Mouse (Mus musculus) mouse trophoblast stem cell (cell line): Measurements from ENCODE around the gene Cd200r3.

Experiments used
- in situ Hi-C, 2 experiments: fragments of 300-500 bp; cut with MseI, MboI; formaldehyde crosslinking; loops; 2 replicates in 1 of 2; 3 replicates in 1 of 2; pipeline ENCODE4 v1.15.1; 2025

The Cd200r3 gene

GRCm38 (mm10) chr16:44988667-44989357 is 45.3 kb downstream of the Cd200r3 start:
- in situ Hi-C loops, result no loop called here

DNA sequence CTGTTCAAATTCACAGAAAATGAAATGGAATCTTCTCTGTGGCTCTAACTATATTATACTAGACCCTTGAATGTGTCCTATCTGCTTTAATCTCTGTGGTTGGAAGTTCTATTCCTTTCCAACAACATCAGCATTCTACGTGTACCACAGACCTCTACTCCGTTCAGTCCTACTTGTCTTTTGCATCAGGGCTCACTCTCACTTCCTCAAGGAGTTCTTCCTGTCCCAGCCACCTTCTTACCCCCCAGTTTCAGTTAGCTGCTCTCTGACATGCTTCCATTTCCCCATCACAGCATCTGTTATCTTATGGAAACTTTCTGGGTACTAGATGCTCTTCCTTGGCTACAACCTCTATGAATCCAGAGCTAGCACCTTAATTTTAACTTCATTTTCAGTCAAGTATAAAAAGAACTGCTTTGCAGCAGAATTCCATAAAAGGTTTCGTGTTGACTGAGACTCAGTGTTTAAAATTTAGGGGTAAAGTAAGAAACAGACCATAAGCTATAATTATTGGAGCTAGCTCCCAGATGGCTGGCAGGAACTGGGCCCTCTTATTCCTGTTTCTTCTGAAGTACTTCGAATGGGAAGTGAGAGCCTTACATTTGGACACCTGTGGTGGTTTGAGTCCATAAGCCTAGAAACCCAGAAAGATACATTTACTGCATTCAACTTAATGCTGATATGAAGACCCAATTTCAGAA is 50.0 kb downstream of the Cd200r3 start:
- in situ Hi-C loops, result no loop called here

DNA sequence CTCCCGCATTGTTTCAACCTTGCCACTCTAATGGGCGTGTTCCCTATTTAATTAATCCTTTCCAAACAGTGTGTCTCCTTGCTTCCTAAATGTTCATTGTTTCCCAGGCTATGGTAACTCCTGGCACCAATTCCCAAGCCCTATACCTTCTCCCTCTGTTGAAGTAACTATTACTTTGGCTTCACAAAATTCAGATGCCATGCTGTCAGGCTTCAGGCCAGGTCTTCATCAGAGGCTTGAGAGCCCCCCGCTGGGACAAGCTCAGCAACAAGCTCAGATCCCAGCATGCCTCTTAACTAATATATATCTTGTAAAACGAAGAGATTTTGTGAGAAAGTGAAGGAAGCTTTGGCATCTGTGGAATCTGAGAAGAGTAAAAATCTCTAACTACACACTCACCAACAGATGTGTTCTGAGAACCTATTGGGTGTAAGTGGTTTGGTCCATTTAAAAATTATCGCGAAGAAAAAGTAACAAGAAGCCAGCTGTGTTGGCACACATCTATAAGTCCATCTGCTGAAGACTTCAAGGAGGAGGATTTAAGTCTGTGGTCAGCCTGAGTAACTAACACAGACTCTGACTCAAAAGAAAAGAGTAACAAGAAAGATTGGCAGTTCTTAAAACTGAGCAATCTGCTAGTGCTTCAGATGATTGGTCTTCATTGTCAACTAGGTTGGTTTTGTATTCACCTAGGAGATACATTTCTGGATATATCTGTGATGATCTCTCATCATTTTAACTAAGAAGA is 50.9 kb downstream of the Cd200r3 start:
- in situ Hi-C loops, result no loop called here

DNA sequence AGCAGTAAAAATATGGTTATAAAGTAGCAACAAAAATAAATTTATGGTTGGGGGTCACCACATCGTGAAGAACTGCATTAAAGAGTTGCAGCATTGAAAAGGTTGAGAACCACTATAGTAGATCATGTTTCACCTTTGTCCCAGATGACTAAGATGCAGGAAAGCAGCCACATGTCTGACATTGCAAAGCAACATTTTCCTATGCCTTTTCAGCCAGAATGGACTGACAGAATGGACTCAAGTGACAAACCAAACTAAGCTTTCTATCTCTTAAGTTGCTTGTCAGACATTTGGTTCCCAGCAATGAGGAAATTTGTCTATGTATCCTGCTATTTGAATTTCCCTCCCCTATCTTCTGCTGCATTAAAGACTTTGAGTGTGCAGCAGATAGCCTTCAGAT is 51.6 kb downstream of the Cd200r3 start:
- in situ Hi-C loops, result no loop called here

DNA sequence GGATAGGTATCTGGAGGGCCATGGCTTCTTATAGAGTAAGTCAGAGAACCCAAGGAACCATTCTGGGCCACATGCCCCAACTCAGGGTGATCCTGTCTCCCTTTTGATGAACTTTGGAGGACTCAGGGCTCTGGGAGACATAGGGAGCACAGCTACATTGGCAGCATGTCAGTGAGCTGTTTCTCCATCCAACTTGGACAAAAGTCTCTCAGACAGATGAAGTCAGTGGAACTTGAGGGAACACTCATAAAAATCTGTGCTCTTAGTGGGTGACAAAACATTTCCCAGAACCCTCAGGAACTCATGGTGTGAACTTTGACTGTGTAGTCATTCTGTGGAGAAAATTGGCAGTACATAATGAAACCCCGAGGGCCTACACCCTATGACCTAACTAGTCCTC is 53.2 kb downstream of the Cd200r3 start:
- in situ Hi-C loops, result no loop called here

DNA sequence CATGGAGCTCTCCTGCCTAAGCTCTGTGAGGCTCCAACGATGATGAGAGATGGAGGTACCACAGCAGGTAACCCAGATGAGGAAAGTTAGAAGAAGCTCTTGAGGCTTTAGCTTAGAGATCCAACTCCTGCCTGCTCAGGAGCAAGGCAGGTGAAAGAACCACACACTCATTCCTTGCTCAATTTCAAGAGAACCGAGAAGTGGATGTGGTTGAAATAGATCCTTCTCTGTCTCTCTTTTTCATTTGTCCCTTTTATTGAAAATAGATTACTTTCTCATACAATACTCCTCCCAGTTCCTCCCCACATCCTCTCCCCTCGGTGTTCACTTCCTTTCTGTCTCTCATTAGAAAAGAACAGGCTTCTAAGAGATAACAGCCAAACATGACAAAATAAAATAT is 56.1 kb downstream of the Cd200r3 start:
- in situ Hi-C loops, result no loop called here

DNA sequence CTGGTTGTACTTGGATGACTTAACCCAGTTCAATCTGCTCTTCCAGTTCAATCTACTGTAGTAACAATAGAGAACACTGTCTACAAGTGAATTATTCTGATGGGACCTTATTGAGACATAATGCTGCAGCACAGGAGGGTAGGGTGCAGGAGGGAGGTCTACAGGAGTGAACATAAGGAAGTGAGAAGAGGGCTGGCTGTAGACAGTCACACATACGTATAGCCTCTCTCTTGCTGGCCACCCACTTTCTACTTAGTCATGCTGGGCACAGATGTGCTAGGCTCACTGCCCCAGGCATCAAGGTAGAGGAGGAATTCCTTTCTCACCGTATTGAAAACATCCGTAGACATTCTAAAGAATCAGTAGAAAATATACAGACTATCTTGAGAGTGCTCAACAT is 61.0 kb downstream of the Cd200r3 start:
- in situ Hi-C loops, result no loop called here

DNA sequence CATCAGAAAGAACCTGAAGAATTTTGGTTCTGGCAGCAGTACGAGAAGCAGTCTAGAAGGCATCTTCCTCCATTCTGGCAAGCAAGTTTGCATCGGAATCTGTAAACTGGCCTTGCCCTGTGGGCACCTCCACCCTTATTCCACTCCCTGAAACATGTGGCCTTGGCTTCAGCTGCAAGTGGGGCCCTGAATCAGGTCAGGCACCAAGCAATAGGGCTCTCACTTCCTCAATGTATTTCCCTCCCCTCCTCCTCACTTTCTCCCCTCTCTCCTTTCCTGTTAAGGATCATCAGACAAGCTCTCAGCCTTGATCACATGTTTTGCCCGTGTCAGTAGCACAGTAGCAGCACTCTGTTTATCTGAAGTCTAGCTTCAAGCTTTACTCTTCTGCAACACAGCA is 61.8 kb downstream of the Cd200r3 start:
- in situ Hi-C loops, result no loop called here

DNA sequence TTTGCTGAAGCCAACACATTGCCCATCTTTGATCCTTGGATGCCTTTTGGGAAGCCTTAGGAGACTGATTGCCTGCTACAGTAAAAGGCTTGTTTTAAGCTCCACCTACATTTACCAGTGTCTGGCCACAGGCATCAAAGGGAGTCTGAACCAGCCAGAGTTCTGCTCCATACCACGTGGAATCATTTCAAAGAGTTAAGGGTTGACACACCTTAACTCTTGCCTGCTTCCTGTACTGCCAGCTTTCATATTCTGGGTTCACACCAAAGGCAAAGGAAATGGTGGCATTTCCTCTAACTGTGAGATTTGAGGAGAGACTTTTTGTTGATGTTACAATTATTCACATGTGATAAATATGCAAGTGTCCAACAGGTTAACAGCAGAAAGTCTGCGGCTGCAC is 63.5 kb downstream of the Cd200r3 start:
- in situ Hi-C loops, result no loop called here

- in situ Hi-C loops, result no loop called here
Measured at GRCm38 (mm10) chr16:45007807-45008206, 64.3 kb downstream of the Cd200r3 start.

DNA sequence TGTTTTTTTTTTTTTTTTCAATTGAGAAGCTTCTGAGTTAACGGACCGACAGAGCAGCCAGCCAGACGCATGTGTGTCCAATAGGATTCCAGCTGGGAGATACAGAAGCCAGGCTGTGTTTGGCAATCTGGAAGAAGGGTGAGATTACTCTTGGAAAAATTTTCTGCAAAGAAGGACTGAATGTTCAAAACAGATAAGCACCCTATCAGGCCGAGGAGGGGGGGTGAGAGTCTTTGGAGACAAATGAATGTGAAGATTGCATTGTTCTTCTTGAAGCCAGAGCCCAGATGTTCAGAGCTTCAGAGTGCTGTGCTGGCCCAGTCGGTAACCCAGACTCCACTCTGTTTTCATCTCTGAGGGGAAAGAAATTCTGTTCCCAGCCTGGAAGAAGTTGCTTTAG is 66.2 kb downstream of the Cd200r3 start:
- in situ Hi-C loops, result no loop called here

DNA sequence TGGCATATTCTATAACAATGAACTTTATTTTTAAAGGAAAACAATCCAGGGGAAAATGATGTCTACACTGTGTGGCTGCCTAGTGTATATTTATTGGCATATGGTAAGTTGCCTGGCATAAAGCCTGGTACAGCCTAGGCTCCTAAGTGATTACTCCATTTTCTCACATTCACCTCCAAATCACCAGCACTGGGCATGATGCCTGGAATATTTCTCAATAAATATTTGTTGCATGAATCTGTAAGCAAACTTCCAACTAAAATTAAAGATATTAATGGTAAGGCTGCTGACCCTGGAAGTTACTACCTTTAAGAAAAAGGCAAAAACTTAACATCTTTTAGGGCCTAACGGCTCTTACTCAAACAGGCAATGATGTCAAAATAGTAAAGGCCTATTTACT is 72.1 kb downstream of the Cd200r3 start:
- in situ Hi-C loops, result no loop called here

DNA sequence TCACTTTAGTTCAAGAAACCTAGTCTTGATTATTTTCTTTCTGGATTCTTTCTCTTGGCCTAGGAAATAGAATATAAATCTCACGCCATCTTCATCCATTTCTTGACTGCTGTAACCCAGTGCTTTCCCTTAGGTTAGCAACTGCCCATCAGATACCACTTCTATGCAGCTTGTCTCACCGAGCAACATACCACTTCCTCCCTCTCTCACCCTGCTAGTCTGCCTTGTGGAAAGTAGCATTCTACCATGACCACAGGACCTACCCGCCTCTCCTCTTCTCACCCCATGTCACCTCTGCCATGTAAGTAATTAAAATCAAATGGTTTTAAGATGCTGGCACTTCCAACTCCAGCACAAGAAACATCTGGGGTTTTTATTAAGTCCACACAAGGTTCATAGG is 73.0 kb downstream of the Cd200r3 start:
- in situ Hi-C loops, result no loop called here

DNA sequence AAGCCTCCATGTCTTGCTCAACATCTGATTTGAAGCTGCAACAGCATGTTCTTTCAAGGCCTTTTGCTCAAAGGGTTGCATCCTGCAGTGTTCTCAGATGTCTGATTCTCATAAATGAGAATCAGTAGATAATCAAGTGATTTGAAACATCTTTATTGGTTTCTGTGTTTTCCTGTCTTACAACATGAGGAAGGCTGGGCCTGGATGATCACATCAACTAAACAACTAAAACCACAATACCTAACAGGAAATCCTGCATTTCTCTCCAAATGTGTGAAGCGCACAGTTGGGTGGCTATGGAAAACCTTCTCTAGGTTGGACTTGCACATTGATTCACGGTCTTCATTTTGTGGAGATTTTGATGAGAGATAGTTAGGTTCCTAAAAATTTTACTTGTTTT is 75.4 kb downstream of the Cd200r3 start:
- in situ Hi-C loops, result no loop called here

- in situ Hi-C loops, result loop anchor here (10.0 kb wide), 1 partner anchor 255 kb away; the partner anchor contains the start of gene Cd200r1 (in 2 of the 2)
Measured at GRCm38 (mm10) chr16:45020055-45020454, 76.6 kb downstream of the Cd200r3 start.

DNA sequence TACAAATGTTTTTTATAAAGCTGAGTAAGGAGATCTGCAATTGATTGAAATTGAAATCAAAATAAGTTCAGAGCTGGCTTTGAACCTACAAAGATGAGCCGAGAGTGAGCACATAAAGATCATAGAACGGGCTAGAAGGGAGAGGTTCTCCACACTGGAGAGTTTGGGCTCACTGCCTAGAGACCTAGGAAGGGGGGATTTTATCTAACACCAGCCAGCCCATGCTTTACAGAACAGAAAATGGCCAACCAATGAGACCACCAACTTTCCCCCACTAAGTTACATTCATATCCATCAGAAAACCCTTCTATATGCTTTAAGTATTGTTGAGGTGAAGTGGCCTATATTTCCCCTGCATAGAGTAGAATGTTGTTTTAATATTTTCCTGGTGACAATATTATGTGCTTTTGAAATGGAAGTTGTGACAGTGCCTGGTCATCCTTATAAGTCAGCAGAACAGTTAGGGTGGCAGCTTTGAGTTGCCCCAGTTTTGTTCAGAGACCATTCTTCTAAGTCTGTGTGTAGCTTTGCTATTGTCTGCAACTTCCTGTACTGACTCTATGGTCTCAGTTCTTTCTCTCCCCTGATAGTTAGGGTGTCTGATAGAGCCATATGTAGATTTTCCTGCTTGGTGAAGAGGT is 77.3 kb downstream of the Cd200r3 start:
- in situ Hi-C loops, result loop anchor here (10.0 kb wide), 1 partner anchor 256 kb away; the partner anchor contains the start of gene Cd200r1 (in 2 of the 2)

- in situ Hi-C loops, result loop anchor here (10.0 kb wide), 1 partner anchor 257 kb away; the partner anchor contains the start of gene Cd200r1 (in 2 of the 2)
Measured at GRCm38 (mm10) chr16:45021443-45021842, 78.0 kb downstream of the Cd200r3 start.

- in situ Hi-C loops, result loop anchor here (10.0 kb wide), 1 partner anchor 259 kb away; the partner anchor contains the start of gene Cd200r1 (in 2 of the 2)
Measured at GRCm38 (mm10) chr16:45023904-45024303, 80.4 kb downstream of the Cd200r3 start.

GRCm38 (mm10) chr16:45025321-45025720 is 81.8 kb downstream of the Cd200r3 start:
- in situ Hi-C loops, result loop anchor here (10.0 kb wide), 1 partner anchor 261 kb away; the partner anchor contains the start of gene Cd200r1 (in 2 of the 2)

DNA sequence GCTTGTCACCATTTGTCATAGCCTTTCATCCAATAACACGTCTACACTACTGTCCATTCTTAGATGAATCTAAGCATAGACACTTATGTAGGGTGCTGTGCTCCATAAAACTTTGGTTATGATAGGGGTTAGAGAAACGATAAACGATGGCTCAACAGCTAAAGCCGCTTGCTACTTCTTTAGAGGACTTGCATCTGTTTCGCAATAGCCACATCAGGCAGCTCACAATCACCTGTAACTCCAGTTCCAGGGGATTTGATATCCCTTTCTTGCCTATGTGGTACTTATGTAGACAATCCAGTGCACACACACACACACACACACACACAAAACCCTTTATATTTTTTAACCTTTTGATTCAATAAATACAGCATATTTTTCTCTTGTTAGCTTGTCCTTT is 85.6 kb downstream of the Cd200r3 start:
- in situ Hi-C loops, result loop anchor here (10.0 kb wide), 1 partner anchor 264 kb away; the partner anchor contains the start of gene Cd200r1 (in 2 of the 2)

- in situ Hi-C loops, result loop anchor here (10.0 kb wide), 1 partner anchor 265 kb away; the partner anchor contains the start of gene Cd200r1 (in 2 of the 2)
Measured at GRCm38 (mm10) chr16:45029493-45029892, 86.0 kb downstream of the Cd200r3 start.
